Mouse (Mus musculus) liver, embryonic 16.5 days (tissue): ENCODE data around the gene Hist2h2be. TPM values are rescaled to one million over a fixed set of nuclear protein-coding genes. Genes with fewer than 3 reads are reported as not detected.

ENCODE experiments used
- ATAC-seq: fragments of 200-750 bp; cut with Nextera tagmentation; 2 replicates; pipeline ENCODE4 v1.8.0; 2017; ENCODE audit warnings: low read depth, mild to moderate bottlenecking, moderate number of reproducible peaks, moderate library complexity
- H3K27ac ChIP-seq: fragments of 300-500 bp; sonication (generic); 2 replicates; pipeline ENCODE4 v1.5.1; 2014; ENCODE audit warnings: mild to moderate bottlenecking, low read length
- H3K27me3 ChIP-seq: fragments of 300-500 bp; sonication (generic); 2 replicates; pipeline ENCODE4 v1.6.1; 2014; ENCODE audit warnings: low read depth, low read length, mixed read lengths; ENCODE audit not compliant: control insufficient read depth, insufficient read depth
- H3K36me3 ChIP-seq: fragments of 300-500 bp; sonication (generic); 2 replicates; pipeline ENCODE4 v1.6.1; 2014; ENCODE audit warnings: mild to moderate bottlenecking; ENCODE audit not compliant: control insufficient read depth, insufficient read depth
- H3K4me1 ChIP-seq: fragments of 300-500 bp; sonication (generic); 2 replicates; pipeline ENCODE4 v1.6.1; 2014; ENCODE audit warnings: low read depth, low read length, mixed read lengths; ENCODE audit not compliant: control insufficient read depth
- H3K4me2 ChIP-seq: fragments of 300-500 bp; sonication (generic); 2 replicates; pipeline ENCODE4 v1.6.1; 2014; ENCODE audit warnings: low read depth, low read length, mixed read lengths
- H3K4me3 ChIP-seq: fragments of 300-500 bp; sonication (generic); 2 replicates; pipeline ENCODE4 v1.5.1; 2014; ENCODE audit warnings: low read depth, mild to moderate bottlenecking, low read length
- H3K9ac ChIP-seq: fragments of 300-500 bp; sonication (generic); 2 replicates; pipeline ENCODE4 v1.6.1; 2014; ENCODE audit warnings: low read depth, low read length
- H3K9me3 ChIP-seq: fragments of 300-500 bp; sonication (generic); replicated peaks from 2 replicates; pipeline ENCODE4 v1.6.1; 2016; ENCODE audit warnings: low read length; ENCODE audit not compliant: control insufficient read depth
- WGBS: fragments of 180-500 bp; shearing (Covaris S2); extraction: QIAGEN DNeasy Blood & Tissue Kit; methylation state at CpG from one replicate; pipeline ENCODE4 v1.1.7; 2014; ENCODE audit not compliant: insufficient replicate concordance; 5-methylcytosine and 5-hydroxymethylcytosine counted together
- microRNA-seq: library from miRNA; unstranded; fragments of <30 nt; microRNA quantifications from one replicate; pipeline ENCODE4, GENCODE M21; 2016
- polyA plus RNA-seq: library from polyadenylated mRNA; unstranded; fragments of >200 nt; fragmentation: Nextera tagmentation; extraction: Ambion mirVana; gene quantifications from 2 replicates; pipeline ENCODE4 v1.2.1, GENCODE M21; 2015

Gene Hist2h2be
- polyA plus RNA-seq, 1 experiment from 2014 or later, result 7.2 TPM

DNA sequence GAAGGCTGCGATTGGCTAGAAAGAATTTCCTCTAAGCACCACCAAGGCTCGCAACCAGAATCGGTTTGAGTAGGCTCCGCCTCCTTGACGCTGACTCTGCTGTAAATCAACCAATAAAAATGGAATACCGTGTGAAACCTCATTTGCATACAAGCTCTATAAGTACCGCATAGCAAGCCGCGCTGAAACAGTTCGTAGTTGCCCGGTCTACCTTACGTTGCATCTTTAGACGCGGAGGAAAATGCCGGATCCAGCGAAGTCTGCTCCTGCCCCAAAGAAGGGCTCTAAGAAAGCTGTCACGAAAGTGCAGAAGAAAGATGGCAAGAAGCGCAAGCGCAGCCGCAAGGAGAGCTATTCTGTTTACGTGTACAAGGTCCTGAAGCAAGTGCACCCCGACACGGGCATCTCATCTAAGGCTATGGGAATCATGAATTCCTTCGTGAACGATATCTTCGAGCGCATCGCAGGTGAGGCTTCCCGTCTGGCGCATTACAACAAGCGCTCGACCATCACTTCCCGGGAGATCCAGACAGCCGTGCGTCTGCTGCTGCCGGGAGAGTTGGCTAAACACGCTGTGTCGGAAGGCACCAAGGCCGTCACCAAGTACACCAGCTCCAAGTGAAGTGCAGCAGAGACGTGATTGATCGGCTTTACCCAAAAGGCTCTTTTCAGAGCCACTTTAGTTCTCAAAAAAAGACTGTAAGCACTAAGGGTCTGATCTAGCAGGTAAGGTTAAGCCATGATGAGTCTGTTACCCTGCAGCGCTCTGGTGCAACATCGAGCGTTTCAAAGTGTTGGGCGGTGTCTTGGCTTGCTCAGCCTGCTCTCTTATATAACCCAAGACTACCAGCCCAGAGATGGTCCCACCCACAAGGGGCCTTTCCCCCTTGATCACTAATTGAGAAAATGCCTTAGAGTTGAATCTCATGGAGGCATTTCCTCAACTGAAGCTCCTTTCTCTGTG is 48.9 kb downstream of the Hist2h2be start, which contains the start of gene Hist2h2bb:
Hist2h2bb (plus strand) TSS at position 242 of the 964 bp plus-strand sequence.
- Histone ChIP-seq H3K27me3 (no peaks in the 10 kb centered on the region; the same call in 1 of the 2 replicates), H3K9ac (peak within 1 kb of the TSS; percentile 86), H3K4me3 (peak within 1 kb of the TSS; percentile 66), H3K4me2 (peak within 1 kb of the TSS; percentile 73), H3K27ac (peak within 1 kb of the TSS; percentile 98), H3K4me1 (peaks cover 28% of the 10 kb centered on the region), H3K36me3 (no peaks in the 10 kb centered on the region), H3K9me3 (no peaks in the 10 kb centered on the region)
- peak; percentile 87 for ATAC-seq
- under 1% methylated on average over 45 of the region's 45 CpGs for WGBS

Small RNA genes within 50 kb of the gene (microRNA-seq; reads per million reads assigned to microRNA genes)
- gene Gm44492 (not detected), gene Gm47311 (not detected), gene Gm47313 (not detected)

Other genes with a start within 250 kb of the Hist2h2be start
- gene Plekho1, start 225.1 kb upstream of the Hist2h2be start, polyA plus RNA-seq, result 4.2 and 4.5 TPM in 2 replicates
- gene Vps45, start 162.7 kb upstream of the Hist2h2be start, polyA plus RNA-seq, result 11.7 and 12.9 TPM in 2 replicates
- 5.8 and 7.7 TPM in 2 replicates for gene Otud7b, start 116.6 kb upstream of the Hist2h2be start, polyA plus RNA-seq
- 2.6 and 4.2 TPM in 2 replicates for gene Mtmr11, start 59.1 kb upstream of the Hist2h2be start, polyA plus RNA-seq
- 59.4 and 59.6 TPM in 2 replicates for gene Sf3b4, start 48.8 kb upstream of the Hist2h2be start, polyA plus RNA-seq
- 0.12 and 0.13 TPM in 2 replicates for gene Sv2a, start 40.0 kb upstream of the Hist2h2be start, polyA plus RNA-seq
- gene Bola1, start 1.4 kb upstream of the Hist2h2be start, polyA plus RNA-seq, result 29.4 and 32.1 TPM in 2 replicates
- 0.73 and 0.95 TPM in 2 replicates for gene Hist2h2ab, start 1.3 kb upstream of the Hist2h2be start, polyA plus RNA-seq
- 11.6 and 16.7 TPM in 2 replicates for gene Hist2h2ac, start 239 bp upstream of the Hist2h2be start, polyA plus RNA-seq
- gene Hist2h3c2, start 18.0 kb downstream of the Hist2h2be start, polyA plus RNA-seq, result 9.2 and 9.8 TPM in 2 replicates
- gene Hist2h2aa2, start 19.2 kb downstream of the Hist2h2be start, polyA plus RNA-seq, result 77.1 and 92.2 TPM in 2 replicates
- 34.7 and 39.6 TPM in 2 replicates for gene Hist2h2aa1, start 24.4 kb downstream of the Hist2h2be start, polyA plus RNA-seq
- gene Hist2h3c1, start 25.6 kb downstream of the Hist2h2be start, polyA plus RNA-seq, result 4.3 and 4.9 TPM in 2 replicates
- 26.6 and 34.9 TPM in 2 replicates for gene Hist2h4, start 42.2 kb downstream of the Hist2h2be start, polyA plus RNA-seq
- 78.4 and 87.8 TPM in 2 replicates for gene Hist2h3b, start 47.5 kb downstream of the Hist2h2be start, polyA plus RNA-seq
- 17.9 and 25.9 TPM in 2 replicates for gene Hist2h2bb, start 48.6 kb downstream of the Hist2h2be start, polyA plus RNA-seq
- gene Fcgr1, start 72.8 kb downstream of the Hist2h2be start, polyA plus RNA-seq, result 3.8 and 4.5 TPM in 2 replicates
- not detected in 2 replicates for gene BC107364, start 231.2 kb downstream of the Hist2h2be start, polyA plus RNA-seq